In genomic region chr12:21285508-21286242, GRCm38 (mm10) we compare ENCODE assay signal across 8 mouse cellular contexts. TPM values are rescaled to one million over a fixed set of nuclear protein-coding genes. Genes with fewer than 3 reads are reported as not detected.
A peak's percentile ranks its signal among the peaks of the same experiment; 100 is the strongest.
DNase-seq lines count a peak whose midpoint lies in the region; ATAC-seq and TF ChIP-seq lines count a peak whose summit lies in the region.

No protein-coding gene starts in this region.

- H3K9ac ChIP-seq in heart, embryonic 13.5 days = peak overlapping the region; percentile 98
- peak overlapping the region; percentile 89 for H3K9ac ChIP-seq in ES-E14 (ENCODE audit: insufficient read depth, low read depth, low read length, poor library complexity, severe bottlenecking)
- H3K9ac ChIP-seq in forebrain, embryonic 11.5 days (ENCODE audit: low read length) = peak overlapping the region; percentile 85
- H3K9ac ChIP-seq in limb, embryonic 15.5 days = peak overlapping the region; percentile 76

- under 1% methylated on average over 39 of the region's 47 CpGs for WGBS in heart, embryonic 13.5 days
- WGBS in forebrain, embryonic 11.5 days = under 1% methylated on average over 47 of the region's 47 CpGs
- under 1% methylated on average over 46 of the region's 47 CpGs for WGBS in limb, embryonic 15.5 days
- under 1% methylated on average over 47 of the region's 47 CpGs for WGBS in small intestine, adult 2 months

- in situ Hi-C loops in ES-E14 (cut with MboI; ENCODE audit: low sequenced_read_pairs in 2 of 2, unreplicated experiment in 2 of 2) = no loop called here

- no peaks in the 10 kb centered on the region for H3K9me3 ChIP-seq in heart, embryonic 13.5 days
- no peaks in the 10 kb centered on the region for H3K9me3 ChIP-seq in ES-E14 (ENCODE audit: control insufficient read depth, insufficient read depth, low read depth, low read length)
- H3K9me3 ChIP-seq in forebrain, embryonic 11.5 days (ENCODE audit: control insufficient read depth, low read length) = no peaks in the 10 kb centered on the region
- H3K9me3 ChIP-seq in limb, embryonic 15.5 days = no peaks in the 10 kb centered on the region

- H3K4me1 ChIP-seq in heart, embryonic 13.5 days = peaks cover 28% of the 10 kb centered on the region
- peaks cover 0 to 3% of the 10 kb centered on the region in 2 experiments; a peak in 1 of 4 replicates for H3K4me1 ChIP-seq in ES-E14 (ENCODE audit: control insufficient read depth in 2 of 2, insufficient read depth in 2 of 2, low read length in 2 of 2, poor library complexity in 1 of 2)
- peaks cover 6% of the 10 kb centered on the region for H3K4me1 ChIP-seq in forebrain, embryonic 11.5 days (replicated peaks; ENCODE audit: control insufficient read depth, insufficient read depth, low read length)
- peaks cover 20% of the 10 kb centered on the region for H3K4me1 ChIP-seq in limb, embryonic 15.5 days
- H3K4me1 ChIP-seq in small intestine, adult 2 months (ENCODE audit: control insufficient read depth, insufficient read depth, insufficient read length, low read length) = peaks cover 4% of the 10 kb centered on the region; the same call in 1 of the 2 replicates

- no peak for DNase-seq in heart, adult 11 months
- DNase-seq in ES-E14 (ENCODE audit: low read depth, low spot score) = no peak
- DNase-seq in forebrain, embryonic 11.5 days (ENCODE audit: low spot score) = no peak
- DNase-seq in layer of hippocampus, postnatal 10 days (ENCODE audit: low spot score in 2 of 2) = no peak
- no peak for DNase-seq in left cerebral cortex, postnatal 36 days (ENCODE audit: low spot score in 2 of 2)

- peak; percentile 4 for ATAC-seq in heart, embryonic 13.5 days (ENCODE audit: extremely low read depth, insufficient number of reproducible peaks, low FRiP score, low TSS enrichment)
- ATAC-seq in forebrain, embryonic 11.5 days (replicated peaks; ENCODE audit: low FRiP score) = no peak; the same call in none of the 2 replicates
- ATAC-seq in limb, embryonic 15.5 days (ENCODE audit: insufficient number of reproducible peaks, low FRiP score, low TSS enrichment, low read depth) = no peak; the same call in 1 of the 2 replicates

- peak overlapping the region; percentile 95 for H3K4me3 ChIP-seq in heart, embryonic 13.5 days
- H3K4me3 ChIP-seq in ES-E14 (ENCODE audit: insufficient read depth in 1 of 2, low read depth in 1 of 2, low read length in 2 of 2, poor library complexity in 1 of 2, severe bottlenecking in 1 of 2) = peak overlapping the region; percentile 93 to 94
- peak overlapping the region; percentile 56 for H3K4me3 ChIP-seq in forebrain, embryonic 11.5 days (ENCODE audit: low read depth, low read length)
- peak overlapping the region; percentile 79 for H3K4me3 ChIP-seq in limb, embryonic 15.5 days
- peak overlapping the region; percentile 85 for H3K4me3 ChIP-seq in small intestine, adult 2 months (ENCODE audit: low read depth, low read length)

- intact Hi-C loops in left cerebral cortex, postnatal 36 days (cut with DNase I) = loop anchor here (2.0 to 10.0 kb wide), 2 partner anchors 31 to 171 kb away; partner anchors contain the start of gene Iah1

- H3K27me3 ChIP-seq in heart, embryonic 13.5 days (replicated peaks) = no peaks in the 10 kb centered on the region
- H3K27me3 ChIP-seq in forebrain, embryonic 11.5 days (ENCODE audit: control insufficient read depth, insufficient read depth, low read length) = no peaks in the 10 kb centered on the region
- no peaks in the 10 kb centered on the region for H3K27me3 ChIP-seq in limb, embryonic 15.5 days
- H3K27me3 ChIP-seq in small intestine, adult 2 months (ENCODE audit: control insufficient read depth, insufficient read depth, low read length) = no peaks in the 10 kb centered on the region

- H3K27ac ChIP-seq in heart, embryonic 13.5 days (replicated peaks) = peak overlapping the region; percentile 88
- H3K27ac ChIP-seq in ES-E14 (ENCODE audit: insufficient read depth, low read depth, low read length, poor library complexity, severe bottlenecking) = no peak overlapping the region
- peak overlapping the region; percentile 41; the same call in 1 of the 2 replicates for H3K27ac ChIP-seq in forebrain, embryonic 11.5 days (ENCODE audit: low read depth, low read length)
- peak overlapping the region; percentile 97 for H3K27ac ChIP-seq in limb, embryonic 15.5 days
- H3K27ac ChIP-seq in small intestine, adult 2 months (ENCODE audit: insufficient read depth, low read depth, low read length) = peak overlapping the region; percentile 52

- H3K36me3 ChIP-seq in heart, embryonic 13.5 days = peaks cover 14% of the 10 kb centered on the region
- no peaks in the 10 kb centered on the region for H3K36me3 ChIP-seq in ES-E14 (ENCODE audit: control insufficient read depth, insufficient read depth, low read length, poor library complexity, severe bottlenecking)
- H3K36me3 ChIP-seq in forebrain, embryonic 11.5 days (ENCODE audit: control insufficient read depth, insufficient read depth, low read length) = no peaks in the 10 kb centered on the region; the same call in 1 of the 2 replicates
- peaks cover 6% of the 10 kb centered on the region; the same call in 1 of the 2 replicates for H3K36me3 ChIP-seq in limb, embryonic 15.5 days
- peaks cover 2% of the 10 kb centered on the region; the same call in 1 of the 2 replicates for H3K36me3 ChIP-seq in small intestine, adult 2 months (ENCODE audit: control insufficient read depth, insufficient read depth, low read length)

- peak; percentile 35; the same call in 1 of the 2 replicates for TF ChIP-seq POLR2A in small intestine, adult 2 months (IDR thresholded peaks at IDR 0.05; ENCODE audit: low read depth, low read length)

- peak overlapping the region; percentile 90 for H3K4me2 ChIP-seq in heart, embryonic 13.5 days
- peak overlapping the region; percentile 67 for H3K4me2 ChIP-seq in forebrain, embryonic 11.5 days (ENCODE audit: low read depth, low read length, severe bottlenecking)
- H3K4me2 ChIP-seq in limb, embryonic 15.5 days = peak overlapping the region; percentile 84

- TF ChIP-seq CTCF in small intestine, adult 2 months (IDR thresholded peaks at IDR 0.05; ENCODE audit: extremely low read depth, insufficient read length, insufficient replicate concordance, low read depth, low read length) = no peak

TF ChIP-seq in ES-E14, 5 proteins besides CTCF, POLR2A, EP300 and RAD21:
- TF ChIP-seq MAFK (IDR thresholded peaks at IDR 0.05; ENCODE audit: insufficient read depth, low read depth, low read length) (no peak), CHD2 (IDR thresholded peaks at IDR 0.05; ENCODE audit: low read depth, low read length) (peak; percentile 82)

RNA-seq across cellular contexts. Expression of gene Itgb1bp1, which starts 0.4 kb away (rescaled TPM):
- polyA plus RNA-seq in heart, embryonic 13.5 days (2015; fragmentation: Nextera tagmentation; extraction: Ambion mirVana) = 33.4 and 37.7 TPM in 2 replicates
- 17.3 and 24.3 TPM in 2 replicates for total RNA-seq in ES-E14 (2012; rRNA removed)
- polyA plus RNA-seq in forebrain, embryonic 11.5 days (2014; fragmentation: Nextera tagmentation; extraction: Ambion mirVana) = 38.3 and 40.0 TPM in 2 replicates
- polyA plus RNA-seq in limb, embryonic 15.5 days (2015; fragmentation: Nextera tagmentation; extraction: Ambion mirVana) = 49.3 and 50.8 TPM in 2 replicates
- polyA plus RNA-seq in small intestine, adult 2 months (2012; rRNA removed) = 2.1 and 3.7 TPM in 2 replicates
- 10 to 100 TPM; 39.5 to 43.0 TPM for total RNA-seq in layer of hippocampus, postnatal 10 days (2021)
- 10 to 100 TPM; 31.2 to 34.3 TPM for total RNA-seq in left cerebral cortex, postnatal 36 days (2021)

RNA-seq across cellular contexts. Expression of gene Cpsf3, which starts 0.5 kb away (rescaled TPM):
- polyA plus RNA-seq in heart, embryonic 13.5 days (2015; fragmentation: Nextera tagmentation; extraction: Ambion mirVana) = 64.6 and 68.4 TPM in 2 replicates
- total RNA-seq in ES-E14 (2012; rRNA removed) = 49.6 and 57.5 TPM in 2 replicates
- polyA plus RNA-seq in forebrain, embryonic 11.5 days (2014; fragmentation: Nextera tagmentation; extraction: Ambion mirVana) = 130 and 142 TPM in 2 replicates
- polyA plus RNA-seq in limb, embryonic 15.5 days (2015; fragmentation: Nextera tagmentation; extraction: Ambion mirVana) = 91.0 and 96.0 TPM in 2 replicates
- 3.7 and 9.9 TPM in 2 replicates for polyA plus RNA-seq in small intestine, adult 2 months (2012; rRNA removed)
- 10 to 100 TPM; 53.1 to 56.8 TPM for total RNA-seq in layer of hippocampus, postnatal 10 days (2021)
- total RNA-seq in left cerebral cortex, postnatal 36 days (2021) = 10 to 100 TPM; 42.2 to 47.4 TPM

RNA-seq across cellular contexts. Expression of gene Iah1, which starts 30.5 kb away (rescaled TPM):
- polyA plus RNA-seq in heart, embryonic 13.5 days (2015; fragmentation: Nextera tagmentation; extraction: Ambion mirVana) = 37.3 and 46.6 TPM in 2 replicates
- total RNA-seq in ES-E14 (2012; rRNA removed) = 24.2 and 29.3 TPM in 2 replicates
- 45.0 and 48.4 TPM in 2 replicates for polyA plus RNA-seq in forebrain, embryonic 11.5 days (2014; fragmentation: Nextera tagmentation; extraction: Ambion mirVana)
- 40.2 and 43.8 TPM in 2 replicates for polyA plus RNA-seq in limb, embryonic 15.5 days (2015; fragmentation: Nextera tagmentation; extraction: Ambion mirVana)
- 10.7 and 63.7 TPM in 2 replicates for polyA plus RNA-seq in small intestine, adult 2 months (2012; rRNA removed)
- 10 to 100 TPM; 17.8 to 20.6 TPM for total RNA-seq in layer of hippocampus, postnatal 10 days (2021)
- total RNA-seq in left cerebral cortex, postnatal 36 days (2021) = 10 to 100 TPM; 12.7 to 14.5 TPM
